Mouse (Mus musculus) c-Kit-positive CD71-positive TER-119-positive erythroid progenitor cells, embryonic 14.5 days (primary cell): ENCODE measurements at regions not wholly inside any gene's neighbourhood (a gene's known extent, or its start where the extent isn't known, plus 50 kb on each side); places are given as distances from the start of the nearest gene placed in this dataset.

Source experiments
- DNase-seq: peaks from one replicate; pipeline ENCODE4 v3.0.0-alpha.2; 2013; ENCODE audit warnings: low spot score

- no peak for DNase-seq
Observed at GRCm38 (mm10) chr1:75834361-75834760, 288.3 kb downstream of the Slc4a3 start.

- no peak for DNase-seq
Observed at GRCm38 (mm10) chr1:75839551-75840223, 293.6 kb downstream of the Slc4a3 start.

GRCm38 (mm10) chr1:75842396-75842795, 296.3 kb downstream of the Slc4a3 start:
- no peak for DNase-seq

GRCm38 (mm10) chr1:75843326-75843725, 297.3 kb downstream of the Slc4a3 start:
- no peak for DNase-seq

GRCm38 (mm10) chr1:75844123-75844522, 298.1 kb downstream of the Slc4a3 start:
- no peak for DNase-seq

- no peak for DNase-seq
Observed at GRCm38 (mm10) chr1:75844529-75844928, 298.5 kb downstream of the Slc4a3 start.

GRCm38 (mm10) chr1:75844981-75845380, 298.9 kb downstream of the Slc4a3 start:
- no peak for DNase-seq

GRCm38 (mm10) chr1:75845771-75846535, 299.9 kb downstream of the Slc4a3 start:
- no peak for DNase-seq

- no peak for DNase-seq
Observed at GRCm38 (mm10) chr1:75847681-75848080, 301.6 kb downstream of the Slc4a3 start.

- no peak for DNase-seq
Observed at GRCm38 (mm10) chr1:75848436-75848835, 302.4 kb downstream of the Slc4a3 start.

GRCm38 (mm10) chr1:75850131-75850530, 304.1 kb downstream of the Slc4a3 start:
- DNase-seq = no peak

- no peak for DNase-seq
Observed at GRCm38 (mm10) chr1:75858551-75859255, 312.6 kb downstream of the Slc4a3 start.

- no peak for DNase-seq
Observed at GRCm38 (mm10) chr1:75862757-75863156, 316.7 kb downstream of the Slc4a3 start.

- DNase-seq = no peak
Observed at GRCm38 (mm10) chr1:75866556-75866955, 320.5 kb downstream of the Slc4a3 start.

GRCm38 (mm10) chr1:75869414-75869813, 323.3 kb downstream of the Slc4a3 start:
- no peak for DNase-seq

GRCm38 (mm10) chr1:75869846-75870245, 323.8 kb downstream of the Slc4a3 start:
- DNase-seq = no peak

- DNase-seq = no peak
Observed at GRCm38 (mm10) chr1:75873911-75874310, 327.8 kb downstream of the Slc4a3 start.

GRCm38 (mm10) chr1:75877209-75877608, 331.1 kb downstream of the Slc4a3 start:
- DNase-seq = no peak

GRCm38 (mm10) chr1:75885632-75886031, 339.6 kb downstream of the Slc4a3 start:
- DNase-seq = no peak

GRCm38 (mm10) chr1:75888499-75889208, 342.6 kb downstream of the Slc4a3 start:
- DNase-seq = no peak

GRCm38 (mm10) chr1:75889847-75890591, 344.0 kb downstream of the Slc4a3 start:
- no peak for DNase-seq
